Mouse (Mus musculus) kidney, postnatal 4 days (tissue): ENCODE data around the gene Recql5.

Experiments used
- DNase-seq, 2 experiments: peaks; one replicate each; pipeline ENCODE4 v3.0.0; 2021; ENCODE audit warnings: mixed read lengths in 2 of 2

Gene Recql5

DNA sequence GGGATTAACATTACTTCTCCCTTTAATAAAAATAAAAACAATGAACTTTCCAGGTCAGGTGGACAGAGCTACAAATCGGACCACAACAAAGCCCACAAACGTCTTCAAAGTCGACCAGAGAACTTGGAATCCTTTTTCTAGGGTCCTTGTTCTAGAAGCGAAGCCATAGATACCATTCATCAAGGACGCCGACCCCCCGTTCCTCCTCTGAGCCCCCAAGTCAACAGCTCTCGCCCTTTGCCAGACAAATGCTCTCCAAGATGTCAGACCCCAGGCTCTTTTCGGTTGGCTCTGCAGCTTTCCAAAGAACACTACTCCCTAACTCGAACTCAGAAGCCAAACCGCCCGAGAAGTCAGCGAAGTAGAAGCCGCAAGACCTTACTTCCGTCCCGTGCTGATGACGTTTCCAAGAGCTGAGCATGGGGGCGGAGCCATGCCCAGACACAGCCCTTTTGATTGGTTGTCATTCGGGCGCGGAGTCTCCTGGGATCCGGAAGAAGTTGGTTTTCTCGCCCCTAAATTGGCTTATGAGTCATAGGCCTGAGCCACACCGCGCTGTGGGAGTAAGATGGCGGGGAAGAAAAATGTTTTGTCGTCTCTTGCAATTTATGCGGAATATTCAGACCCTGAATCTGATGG lies at the start of gene Recql5, which contains the start of gene Sap30bp:
Recql5 (minus strand) TSS at position 370 of the 639 bp plus-strand sequence.
Sap30bp (plus strand) TSS at position 175 of the 639 bp plus-strand sequence.
- peak; percentile 98 for DNase-seq

- DNase-seq: no peak
Observed at GRCm38 (mm10) chr11:115982472-115982871, 49.2 kb upstream of the Recql5 start.

- no peak for DNase-seq
Observed at GRCm38 (mm10) chr11:115975544-115975943, 42.3 kb upstream of the Recql5 start.

DNA sequence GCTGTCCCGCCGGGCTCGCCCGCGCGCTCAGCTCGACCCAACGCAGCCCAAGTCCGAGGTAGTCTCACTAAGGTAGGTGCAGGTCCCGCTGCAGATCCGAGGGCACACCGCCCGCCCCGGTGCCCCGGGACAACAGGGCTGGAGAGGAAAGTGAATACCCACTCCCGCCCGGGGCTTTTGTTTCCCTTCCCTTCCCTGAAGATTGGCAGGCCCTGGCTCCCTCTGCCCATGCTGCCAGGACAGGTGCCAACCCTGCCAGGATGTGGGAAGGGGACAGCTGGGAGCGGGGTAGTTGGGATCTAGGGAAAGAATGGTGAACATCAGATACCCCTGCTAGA lies 41.8 kb upstream of the Recql5 start:
- DNase-seq: no peak

GRCm38 (mm10) chr11:115974309-115975082 lies 41.2 kb upstream of the Recql5 start, which contains the start of gene Itgb4:
Itgb4 (plus strand) TSS chr11:115974709.
- DNase-seq: peak; percentile 72 to 83

DNA sequence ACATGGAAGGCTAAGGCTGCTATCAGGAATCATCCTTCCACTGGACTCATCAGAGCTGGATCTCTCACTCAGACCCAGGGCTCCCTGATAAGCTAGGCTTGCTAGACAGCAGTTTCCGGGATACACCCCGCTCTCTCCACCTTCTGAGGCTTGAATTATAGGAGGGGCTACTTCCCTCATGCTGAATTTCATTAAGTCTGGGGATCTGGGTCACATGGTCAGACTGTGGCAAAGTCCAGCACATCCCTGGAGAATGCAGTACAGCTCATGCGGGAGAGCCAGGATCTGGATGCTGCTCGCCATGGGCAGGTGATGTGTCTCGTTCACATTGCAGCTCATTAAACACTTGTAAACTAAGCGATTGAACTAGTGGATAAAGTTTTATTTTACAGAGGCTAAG lies 37.7 kb upstream of the Recql5 start:
- DNase-seq: peak; percentile 27 to 58

DNA sequence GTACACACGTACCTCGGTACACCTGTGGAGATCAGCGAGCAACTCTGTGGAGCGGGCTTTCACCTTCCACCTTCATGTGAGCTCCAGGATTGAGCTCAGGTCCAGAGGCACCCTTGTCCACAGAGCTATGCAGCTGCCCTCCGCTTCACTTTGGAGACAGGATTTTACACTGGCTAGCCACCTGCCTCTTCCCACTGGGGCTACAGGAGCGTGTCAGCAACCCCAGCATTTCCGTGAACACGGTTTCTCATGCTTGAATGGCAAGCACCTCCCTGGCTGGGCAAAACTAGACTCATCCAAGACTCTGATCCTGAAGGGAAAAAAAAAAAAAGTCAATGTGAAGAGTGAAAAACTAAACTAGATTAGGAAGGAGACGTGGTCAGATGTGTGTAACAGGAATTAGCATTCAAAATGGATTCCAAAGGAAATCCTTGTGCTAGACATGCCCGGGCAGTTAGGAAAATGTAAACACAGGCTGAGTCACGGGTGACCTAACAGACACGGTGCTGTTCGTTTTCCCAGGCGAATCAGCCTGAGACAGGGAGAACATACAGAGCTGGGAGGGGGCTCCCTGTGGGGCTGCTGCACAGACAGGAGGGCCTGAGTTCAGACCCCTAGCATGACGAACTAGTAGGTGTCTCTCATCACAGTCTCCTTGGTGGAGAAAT lies 36.9 kb upstream of the Recql5 start:
- peak; percentile 34 to 56 for DNase-seq

GRCm38 (mm10) chr11:115968731-115969405 lies 35.6 kb upstream of the Recql5 start:
- DNase-seq: no peak

DNA sequence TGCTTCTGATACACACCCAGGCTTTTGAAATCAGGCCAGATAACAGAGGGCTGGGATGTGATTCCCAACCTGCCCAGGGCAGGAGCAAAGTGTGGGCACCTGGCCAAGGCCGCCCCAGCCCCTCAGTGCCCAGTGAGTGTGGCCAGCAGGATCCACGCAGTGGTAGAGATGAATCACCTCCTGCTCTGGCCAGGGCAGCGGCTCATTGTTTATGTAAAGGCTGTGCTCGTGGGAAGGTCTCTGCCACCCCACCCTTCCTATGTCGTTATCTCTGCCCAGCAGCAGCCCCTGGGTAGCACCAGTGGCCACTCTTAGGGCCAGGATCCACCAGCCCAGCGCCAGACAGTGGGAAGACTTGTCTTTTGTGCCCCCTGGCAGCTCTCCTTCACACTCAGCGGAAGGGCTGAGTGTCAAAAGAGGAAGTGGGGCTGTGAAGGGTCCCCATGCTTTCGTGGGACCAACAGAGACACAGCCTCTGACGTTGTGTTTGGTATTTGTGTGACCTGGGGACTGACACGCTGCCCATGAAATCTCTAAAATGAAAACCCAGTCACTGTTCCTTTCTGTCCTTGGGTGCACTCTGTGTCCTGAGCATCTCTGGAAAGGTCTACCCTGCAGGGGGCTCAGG lies 31.8 kb upstream of the Recql5 start:
- DNase-seq: peak in 1 of 2 experiments; percentile 42

GRCm38 (mm10) chr11:115962651-115963412 lies 29.6 kb upstream of the Recql5 start:
- no peak for DNase-seq

- no peak for DNase-seq
Observed at GRCm38 (mm10) chr11:115959018-115959417, 25.7 kb upstream of the Recql5 start.

GRCm38 (mm10) chr11:115957971-115958370 lies 24.7 kb upstream of the Recql5 start:
- no peak for DNase-seq

GRCm38 (mm10) chr11:115956453-115956852 lies 23.2 kb upstream of the Recql5 start:
- no peak for DNase-seq

- no peak for DNase-seq
Observed at GRCm38 (mm10) chr11:115955195-115955858, 22.1 kb upstream of the Recql5 start.

DNA sequence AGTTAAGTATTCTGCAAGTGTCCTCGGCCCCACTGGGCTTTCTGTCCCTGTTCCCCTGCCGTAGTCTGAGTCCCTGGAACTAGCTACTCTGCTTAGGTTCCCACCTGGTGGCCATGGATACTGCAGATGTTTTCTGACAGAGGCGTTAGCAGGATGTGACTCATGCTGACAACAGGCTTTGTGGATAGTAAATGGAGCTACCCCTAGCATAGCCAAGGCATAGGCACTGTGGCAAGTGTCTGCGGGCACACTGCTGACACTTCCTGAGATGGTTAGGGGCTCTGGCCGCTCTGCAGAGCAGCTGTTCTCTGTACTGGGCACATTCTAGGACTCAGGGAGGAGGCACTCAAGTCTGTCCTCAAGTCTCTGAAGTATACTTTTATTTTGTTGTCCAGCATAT lies 21.4 kb upstream of the Recql5 start:
- DNase-seq: no peak

- DNase-seq: no peak
Observed at GRCm38 (mm10) chr11:115950719-115951118, 17.4 kb upstream of the Recql5 start.

GRCm38 (mm10) chr11:115948316-115948715 lies 15.0 kb upstream of the Recql5 start:
- no peak for DNase-seq

DNA sequence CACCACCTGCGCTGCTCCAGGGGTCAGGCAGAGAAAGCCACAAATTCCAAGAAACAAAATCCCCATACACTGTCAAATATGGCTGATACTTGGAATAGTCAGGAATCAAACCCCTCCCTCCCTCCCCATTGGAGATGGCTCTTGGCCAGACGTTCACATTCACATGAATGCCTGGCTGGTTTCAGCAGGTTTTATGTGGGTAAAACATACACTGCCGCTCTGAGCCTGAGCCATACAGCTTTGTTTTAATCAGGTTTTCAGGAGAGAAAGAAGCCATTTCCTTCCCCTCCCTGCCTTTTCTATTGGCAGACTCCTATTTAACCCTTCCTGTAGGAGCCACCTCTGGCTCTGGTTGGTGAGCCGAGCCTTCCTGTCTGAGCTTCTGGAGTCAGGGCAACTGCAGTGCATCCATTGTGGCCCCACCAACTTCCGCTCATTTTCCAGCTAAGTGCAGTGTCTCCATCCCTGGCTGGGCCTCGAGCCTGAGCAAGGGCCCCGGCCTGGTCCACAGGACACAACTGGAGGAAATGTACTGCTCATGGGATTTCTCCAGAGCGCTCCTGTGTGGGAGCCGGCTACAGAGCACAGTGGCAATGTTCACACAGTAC lies 13.0 kb upstream of the Recql5 start:
- DNase-seq: peak in 1 of 2 experiments; percentile 28

DNA sequence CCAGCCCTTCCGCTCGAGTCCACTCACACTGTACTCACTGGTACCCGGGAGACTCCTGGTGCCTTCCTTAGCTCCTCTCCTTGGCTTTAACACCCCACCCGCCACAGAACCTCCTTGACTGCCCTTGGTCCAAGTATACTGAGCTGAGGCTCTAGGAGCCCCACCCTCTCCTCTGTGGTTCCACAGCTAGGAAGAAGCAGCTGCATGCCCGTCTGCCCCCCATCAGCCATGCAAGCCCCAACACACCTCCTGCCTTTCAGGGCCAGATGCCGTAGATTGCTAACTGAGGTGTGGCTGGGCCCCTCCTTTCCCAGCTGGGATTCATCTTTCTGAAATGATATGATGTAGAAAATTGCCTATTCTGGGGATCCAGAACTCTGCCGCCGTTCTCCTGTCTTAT lies 12.0 kb upstream of the Recql5 start:
- DNase-seq: no peak

DNA sequence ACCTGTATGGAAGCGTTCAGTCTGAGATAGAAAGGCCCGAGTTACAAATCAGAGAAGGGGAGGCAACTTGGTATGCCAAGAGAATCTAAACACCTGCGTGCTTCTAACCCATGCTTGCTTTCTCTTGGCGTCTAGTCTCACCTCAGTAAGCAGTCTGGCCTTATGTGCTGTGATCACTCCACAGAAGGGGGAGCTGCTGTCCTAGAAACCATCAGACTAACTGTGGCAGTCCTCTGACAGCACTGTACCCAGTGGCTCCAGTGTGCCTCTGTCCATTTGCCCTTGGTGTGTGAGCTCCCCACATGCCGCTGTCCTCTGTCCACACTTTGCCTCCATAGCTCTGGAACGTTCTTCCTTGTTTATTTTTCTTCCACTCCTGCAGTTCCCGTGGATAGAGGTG lies 8.7 kb upstream of the Recql5 start:
- no peak for DNase-seq
